Mouse (Mus musculus): ENCODE data around the gene Hist1h4j.

The Hist1h4j gene

DNA sequence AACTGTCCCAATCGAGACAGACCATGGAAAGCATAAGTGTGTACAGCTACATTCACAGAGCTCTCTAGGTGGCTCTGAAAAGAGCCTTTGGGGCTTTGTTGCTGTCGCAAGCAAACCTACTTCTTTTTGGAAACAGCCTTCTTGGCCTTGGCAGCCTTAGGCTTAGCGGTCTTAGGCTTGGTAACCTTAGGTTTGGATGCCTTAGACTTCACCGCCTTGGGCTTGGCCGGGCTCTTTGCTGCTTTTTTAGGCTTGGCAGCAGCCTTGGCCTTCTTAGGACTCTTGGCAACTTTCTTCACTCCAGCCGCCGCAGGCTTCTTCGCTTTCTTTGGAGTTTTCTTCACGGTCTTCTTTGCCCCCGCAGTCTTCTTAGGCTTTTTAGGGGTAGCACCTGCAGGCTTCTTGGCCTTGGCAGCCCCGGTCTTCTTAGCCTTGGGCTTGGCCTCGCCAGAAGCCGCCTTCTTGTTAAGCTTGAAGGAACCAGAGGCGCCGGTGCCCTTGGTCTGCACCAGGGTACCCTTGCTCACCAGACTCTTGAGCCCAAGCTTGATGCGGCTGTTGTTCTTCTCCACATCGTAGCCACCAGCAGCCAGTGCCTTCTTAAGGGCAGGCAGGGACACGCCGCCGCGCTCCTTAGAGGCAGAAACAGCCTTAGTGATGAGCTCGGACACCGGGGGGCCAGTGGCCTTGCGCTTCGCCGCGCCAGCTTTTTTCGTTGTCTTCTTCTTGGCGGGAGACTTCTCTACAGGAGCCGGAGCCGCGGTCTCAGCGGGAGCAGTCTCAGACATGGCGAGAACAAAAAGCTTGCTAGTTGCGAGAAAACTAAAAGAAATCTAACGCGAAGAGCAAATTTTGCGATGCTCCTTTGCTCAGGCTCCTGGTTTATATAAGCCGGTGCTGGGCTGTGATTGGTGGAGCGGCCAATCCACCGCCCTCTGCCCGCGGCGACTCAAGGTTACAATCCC is 45.2 kb downstream of the Hist1h4j start, which contains the start of gene Hist1h1b:
Gene Hist1h1b, minus strand, starts transcription at position 859 of the 965 bp plus-strand sequence.
- DNase-seq (ENCODE audit: low read depth, low spot score): peak; percentile 87

GRCm38 (mm10) chr13:21781021-21781555 is 46.2 kb downstream of the Hist1h4j start:
- peak; percentile 40 for DNase-seq (ENCODE audit: low read depth, low spot score)

- peak; percentile 24 for DNase-seq (ENCODE audit: low read depth, low spot score)
These were observed 46.8 kb downstream of the Hist1h4j start for GRCm38 (mm10) chr13:21781639-21782038.

DNA sequence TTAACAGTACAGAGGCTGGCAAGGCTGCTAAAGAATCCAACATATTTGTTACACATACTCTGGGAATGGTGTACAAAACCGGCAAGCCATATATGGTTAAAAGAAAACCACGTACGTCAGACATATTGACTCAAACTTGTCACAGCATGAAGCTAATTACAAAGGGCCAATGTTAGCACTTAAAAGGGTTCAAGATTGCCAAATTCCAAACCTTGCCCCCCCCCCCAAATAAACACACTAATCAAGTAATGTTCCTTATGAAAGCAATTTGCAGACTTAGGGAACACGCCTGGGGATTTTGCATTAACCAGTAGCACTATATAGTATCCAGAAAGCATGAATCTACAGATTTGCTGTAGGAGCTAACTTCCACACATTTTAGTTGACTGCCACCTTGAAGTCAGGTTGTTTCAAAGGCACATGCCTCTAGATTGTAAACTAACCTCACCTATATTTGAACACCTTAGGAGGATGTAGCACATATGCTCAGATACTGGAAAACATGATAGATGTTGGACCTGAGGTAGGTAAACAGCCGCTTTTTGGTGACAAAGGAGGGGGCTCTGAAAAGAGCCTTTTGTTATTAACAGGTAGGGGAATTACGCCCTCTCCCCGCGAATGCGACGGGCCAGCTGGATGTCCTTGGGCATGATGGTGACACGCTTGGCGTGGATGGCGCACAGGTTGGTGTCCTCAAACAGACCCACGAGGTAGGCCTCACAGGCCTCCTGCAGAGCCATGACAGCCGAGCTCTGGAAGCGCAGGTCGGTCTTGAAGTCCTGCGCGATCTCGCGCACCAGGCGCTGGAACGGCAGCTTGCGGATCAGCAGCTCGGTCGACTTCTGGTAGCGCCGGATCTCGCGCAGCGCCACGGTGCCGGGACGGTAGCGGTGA is 47.7 kb downstream of the Hist1h4j start:
- DNase-seq (ENCODE audit: low read depth, low spot score): peak; percentile 66

DNA sequence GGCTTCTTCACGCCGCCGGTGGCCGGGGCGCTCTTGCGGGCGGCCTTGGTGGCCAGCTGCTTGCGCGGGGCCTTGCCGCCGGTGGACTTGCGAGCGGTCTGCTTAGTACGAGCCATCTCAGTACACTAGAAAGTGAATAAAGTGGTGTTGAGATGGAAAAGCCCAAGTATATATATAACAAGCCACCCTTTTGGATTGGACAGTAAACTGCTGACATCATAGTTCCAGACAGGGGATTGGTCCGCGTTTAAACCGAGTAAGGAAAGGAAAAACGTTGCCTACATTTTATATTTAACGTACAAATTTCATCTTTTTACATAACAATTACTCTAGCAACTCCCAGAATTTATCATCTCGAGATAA is 48.4 kb downstream of the Hist1h4j start, which contains the start of gene Hist1h3i:
Gene Hist1h3i, minus strand, starts transcription at position 116 of the 363 bp plus-strand sequence.
- DNase-seq (ENCODE audit: low read depth, low spot score): peak; percentile 92

- DNase-seq (ENCODE audit: low read depth, low spot score): peak; percentile 63
These were observed 48.9 kb downstream of the Hist1h4j start for GRCm38 (mm10) chr13:21783734-21784161.

- DNase-seq (ENCODE audit: low read depth, low spot score): no peak
These were observed 49.4 kb downstream of the Hist1h4j start for GRCm38 (mm10) chr13:21784311-21784710.

All from c-Kit-negative CD71-positive TER-119-positive erythroid progenitor cells, embryonic 14.5 days (primary cell).